Mouse (Mus musculus): ENCODE results near the gene Lins1. TPM values are rescaled to one million over a fixed set of nuclear protein-coding genes. Genes with fewer than 3 reads are reported as not detected.
A peak's percentile ranks its signal among the peaks of the same experiment; 100 is the strongest.

Lins1 gene
- total RNA-seq (2021) = 1 to 10 TPM; 9.0 to 9.2 TPM
- long read RNA-seq, experiment 1, full-length matches to known transcripts = 3 of 5 reads
- long read RNA-seq, experiment 1, partial matches to known transcripts = 0 of 5 reads
- long read RNA-seq, experiment 1, other reads (novel, unspliced or antisense) = 2 of 5 reads
- long read RNA-seq, experiment 2, full-length matches to known transcripts = 6 of 12 reads
- long read RNA-seq, experiment 2, partial matches to known transcripts = 0 of 12 reads
- long read RNA-seq, experiment 2, other reads (novel, unspliced or antisense) = 6 of 12 reads

DNA sequence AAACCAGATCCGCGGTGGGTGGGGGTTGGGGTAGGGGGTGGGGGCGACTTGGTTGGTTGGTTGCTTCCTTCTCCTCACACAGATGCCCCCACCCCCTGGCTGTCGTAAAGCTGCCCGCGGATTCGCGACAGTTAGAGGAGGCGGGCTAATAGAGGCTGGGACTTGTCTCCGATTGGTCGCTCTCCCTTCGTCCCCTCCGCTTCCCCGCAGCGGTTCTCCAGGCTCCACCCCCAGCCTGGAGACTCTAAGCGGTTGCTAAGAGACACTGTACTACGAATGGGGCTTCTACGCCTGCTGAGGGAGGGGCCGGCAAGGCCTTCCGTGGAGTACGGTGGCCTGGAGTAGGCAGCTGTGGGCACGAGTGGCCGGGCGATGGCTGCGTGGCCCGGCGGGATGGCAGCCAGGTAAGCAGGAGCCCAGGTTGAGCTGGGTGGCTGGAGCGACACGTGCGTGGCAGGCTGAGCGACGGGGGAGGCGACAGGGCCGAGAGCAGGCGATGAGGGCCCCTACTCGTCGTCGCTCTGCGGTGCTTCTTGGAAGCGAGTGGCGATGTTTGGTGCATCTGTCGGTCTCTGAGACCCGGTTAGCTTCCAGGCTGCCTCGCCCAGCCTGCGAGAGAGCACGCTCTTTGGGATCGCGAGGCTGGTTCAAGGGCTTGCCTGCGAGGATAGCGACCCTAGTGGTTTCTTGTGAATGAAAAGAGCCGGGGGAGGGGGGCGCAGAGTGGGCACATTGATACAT lies at the start of gene Lins1:
TSS of gene Lins1 (plus strand) at position 270 of the 741 bp plus-strand sequence.
- DNase-seq (ENCODE audit: low spot score in 2 of 2) = peak; percentile 98 to 99
- intact Hi-C loops (cut with DNase I) = no loop called here

DNA sequence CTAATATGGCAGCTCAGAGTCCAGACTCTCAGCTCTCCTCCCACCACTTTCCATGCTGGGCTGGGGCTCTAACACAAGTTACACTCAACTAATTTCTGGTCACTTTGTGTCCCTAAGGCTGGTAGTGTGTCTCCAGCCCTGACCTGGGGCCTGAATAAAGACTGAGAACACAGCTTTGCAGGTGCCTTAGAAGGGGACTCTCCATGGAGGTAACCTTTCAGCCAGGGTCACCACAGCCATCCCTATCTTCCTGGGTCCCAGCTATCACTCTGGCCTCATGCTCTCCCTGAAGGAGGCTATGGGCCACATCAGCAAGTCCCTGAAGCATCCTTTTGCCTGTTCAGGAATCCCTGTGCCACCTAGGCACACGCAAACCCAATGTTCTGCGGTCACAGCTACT lies 44.0 kb upstream of the Lins1 start:
- intact Hi-C loops (cut with DNase I) = no loop called here
- no peak for DNase-seq (ENCODE audit: low spot score in 2 of 2)

DNA sequence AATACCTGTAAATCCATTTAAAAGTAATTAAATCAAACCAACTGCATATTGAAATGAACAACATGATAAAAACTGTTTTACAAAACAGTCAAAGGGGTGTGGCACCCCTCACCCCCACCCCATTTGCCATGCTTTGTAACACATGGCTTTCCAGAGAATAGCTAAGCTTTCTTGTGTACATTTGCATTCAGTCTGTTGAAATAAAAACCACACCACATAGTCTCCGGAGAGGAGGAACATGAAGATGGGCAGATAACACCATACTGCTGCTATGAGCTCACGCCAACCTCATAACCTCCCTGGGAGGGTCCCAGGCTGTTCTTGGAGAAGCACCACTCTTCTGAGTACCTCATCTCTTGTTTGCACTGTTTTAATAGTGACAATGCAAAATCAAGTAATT lies 40.5 kb upstream of the Lins1 start:
- intact Hi-C loops (cut with DNase I) = no loop called here
- DNase-seq (ENCODE audit: low spot score in 2 of 2) = no peak

DNA sequence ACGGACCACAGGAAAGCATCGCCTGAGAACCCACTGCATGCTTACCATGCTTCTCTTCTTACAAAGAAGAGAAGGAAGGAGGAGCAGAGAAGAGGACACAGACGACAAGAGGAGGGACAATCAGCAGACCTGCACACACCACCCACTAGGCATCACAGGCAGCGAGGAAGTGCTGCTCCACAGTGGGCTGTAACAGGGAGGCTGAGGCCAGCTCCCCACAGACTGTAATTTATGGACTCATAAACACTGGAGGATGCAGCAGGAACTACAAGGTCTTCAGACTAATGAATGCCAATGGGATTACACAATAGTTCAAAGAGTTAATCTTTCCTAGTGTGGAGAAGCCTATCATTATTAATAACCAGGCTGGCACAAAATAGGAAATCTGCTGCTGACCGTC lies 38.8 kb upstream of the Lins1 start:
- no peak for DNase-seq (ENCODE audit: low spot score in 2 of 2)
- intact Hi-C loops (cut with DNase I) = no loop called here

DNA sequence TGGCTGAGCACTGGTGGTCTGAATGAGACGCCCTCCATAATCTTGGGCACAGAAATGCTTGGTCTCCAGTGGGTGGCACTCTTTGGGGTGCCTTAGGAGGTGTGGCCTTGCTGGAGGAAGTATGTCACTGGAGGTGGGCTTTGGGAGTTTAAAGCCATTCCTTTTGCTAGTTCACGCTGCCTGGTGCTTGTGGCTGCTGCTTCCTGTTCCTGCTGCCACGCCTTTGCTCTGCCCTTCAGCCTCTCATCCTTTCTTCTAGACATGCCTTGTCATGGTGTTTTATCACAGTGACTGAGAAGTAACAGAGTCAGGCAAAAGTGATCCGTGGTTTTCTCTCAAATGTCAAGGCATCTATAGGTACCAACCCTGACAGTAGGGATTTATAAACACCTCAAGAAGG lies 37.5 kb upstream of the Lins1 start:
- intact Hi-C loops (cut with DNase I) = no loop called here
- no peak for DNase-seq (ENCODE audit: low spot score in 2 of 2)

DNA sequence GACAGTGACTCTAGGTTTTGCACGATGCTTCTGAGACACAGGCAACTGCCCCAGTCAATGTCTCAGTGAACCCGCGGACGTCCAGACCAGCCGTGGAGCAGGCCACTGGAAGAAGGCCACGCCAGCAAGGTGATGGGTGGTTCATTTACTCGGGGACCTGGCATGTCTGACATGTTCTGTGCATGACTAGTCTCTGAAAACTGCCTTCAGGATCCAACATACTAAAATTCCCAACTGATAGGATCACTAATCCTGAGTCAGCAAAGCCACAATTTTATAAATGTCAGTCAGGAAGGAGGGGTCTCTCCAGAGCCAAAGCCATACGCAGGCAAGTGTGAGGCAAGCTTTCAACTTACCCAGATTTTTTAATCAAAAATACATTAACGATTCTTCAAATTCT lies 36.1 kb upstream of the Lins1 start:
- no peak for DNase-seq (ENCODE audit: low spot score in 2 of 2)
- intact Hi-C loops (cut with DNase I) = no loop called here

DNA sequence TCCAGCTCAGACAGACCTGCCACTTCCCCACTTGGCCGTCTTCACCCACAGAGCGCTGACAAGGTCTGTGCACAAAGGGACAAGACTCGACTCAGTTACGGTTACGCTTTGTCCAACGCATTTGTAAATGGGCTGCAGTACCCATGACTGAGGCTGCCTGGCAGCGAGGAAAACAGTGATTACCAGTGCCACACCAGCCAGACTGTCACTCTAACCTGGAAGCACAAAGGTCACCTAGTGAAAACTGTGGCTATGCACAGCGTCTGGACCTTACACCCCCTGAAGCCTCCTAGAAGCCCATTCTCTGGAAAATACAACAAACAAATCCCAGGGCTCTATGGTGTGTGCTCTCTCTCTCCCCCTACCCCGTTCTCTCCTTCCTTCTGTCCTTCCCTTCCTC lies 34.2 kb upstream of the Lins1 start:
- intact Hi-C loops (cut with DNase I) = no loop called here
- DNase-seq (ENCODE audit: low spot score in 2 of 2) = no peak

DNA sequence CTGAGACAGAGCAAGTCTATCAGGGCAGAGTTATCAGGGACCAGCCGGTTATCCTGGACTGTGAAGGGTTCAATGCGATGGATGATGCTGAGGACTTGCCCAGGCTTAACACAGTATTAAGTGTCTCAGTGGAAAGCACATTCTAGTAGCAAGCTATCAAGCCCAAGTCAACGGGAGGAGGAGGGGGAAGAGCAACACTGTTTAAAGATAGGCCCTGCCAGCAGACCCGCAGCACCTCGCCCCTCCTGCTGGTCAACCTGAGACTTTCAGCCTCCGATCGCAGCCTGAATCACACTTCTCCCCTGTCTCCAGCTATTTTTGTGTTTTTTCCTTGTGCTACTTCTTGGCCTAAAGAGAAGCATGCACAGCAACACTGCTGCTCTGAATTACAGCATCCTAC lies 29.4 kb upstream of the Lins1 start:
- DNase-seq (ENCODE audit: low spot score in 2 of 2) = no peak
- intact Hi-C loops (cut with DNase I) = loop anchor here (2.0 to 5.0 kb wide), 4 partner anchors 225 to 558 kb away; no protein-coding TSS in a partner anchor

DNA sequence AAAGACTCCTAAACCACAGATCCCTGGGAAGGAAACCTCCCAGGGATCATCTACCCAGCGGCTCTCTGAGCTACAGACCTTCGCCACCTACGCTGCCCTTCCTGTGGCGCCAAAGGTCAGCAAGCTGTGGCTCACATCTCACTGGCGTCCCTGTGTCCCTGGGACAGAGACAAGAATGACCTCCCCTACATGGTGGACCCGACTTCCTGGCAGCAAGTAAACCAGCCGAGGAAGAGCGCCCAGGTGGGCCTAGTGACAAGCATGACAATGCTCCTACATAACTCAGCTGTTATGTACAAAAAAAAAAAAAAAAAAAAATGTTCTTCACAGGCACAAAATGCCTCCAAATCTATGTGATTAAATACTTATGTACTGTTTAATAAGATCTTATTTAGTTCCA lies 28.7 kb upstream of the Lins1 start:
- no peak for DNase-seq (ENCODE audit: low spot score in 2 of 2)
- intact Hi-C loops (cut with DNase I) = loop anchor here (2.0 to 5.0 kb wide), 4 partner anchors 226 to 559 kb away; no protein-coding TSS in a partner anchor

DNA sequence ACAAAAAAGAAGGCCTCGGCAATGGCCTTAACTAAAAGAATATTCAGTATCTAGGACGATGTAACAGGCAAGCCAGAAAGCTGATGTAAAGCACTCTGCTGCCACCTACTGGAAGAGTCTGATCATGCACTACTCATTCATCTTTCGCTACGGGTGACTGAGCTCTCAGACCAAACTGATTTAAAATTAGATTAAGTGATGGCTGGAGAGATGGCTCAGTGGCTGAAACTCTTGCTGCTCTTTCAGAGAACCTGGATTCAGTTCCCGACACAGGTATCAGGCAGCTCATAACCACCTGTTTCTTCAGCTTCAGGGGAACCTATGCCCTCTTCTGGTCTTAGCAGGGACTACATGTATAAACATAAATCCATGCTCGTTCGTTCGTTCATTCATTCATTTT lies 28.1 kb upstream of the Lins1 start:
- intact Hi-C loops (cut with DNase I) = loop anchor here (2.0 to 5.0 kb wide), 4 partner anchors 227 to 559 kb away; no protein-coding TSS in a partner anchor
- peak; percentile 87 to 89 for DNase-seq (ENCODE audit: low spot score in 2 of 2)

DNA sequence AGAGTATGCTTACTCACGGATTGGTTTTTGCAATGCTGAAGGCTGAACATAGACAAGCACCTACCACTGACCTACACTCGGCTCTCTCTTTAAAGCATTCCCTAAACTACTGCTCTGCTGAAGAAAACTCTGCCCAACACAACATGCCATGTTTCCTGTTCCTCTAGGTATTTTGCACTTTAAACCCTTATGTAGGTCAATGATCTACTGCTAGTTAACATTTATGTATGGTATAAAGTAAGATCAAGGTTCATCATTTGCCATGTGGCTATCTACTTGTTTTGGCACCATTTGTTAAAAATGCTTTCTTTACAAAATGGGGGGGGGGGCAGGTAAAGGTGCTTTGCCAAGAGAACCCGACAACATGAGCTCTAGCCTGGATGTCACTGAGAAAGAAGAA lies 26.1 kb upstream of the Lins1 start:
- intact Hi-C loops (cut with DNase I) = loop anchor here (5.0 kb wide), 1 partner anchor 561 kb away; no protein-coding TSS in a partner anchor
- DNase-seq (ENCODE audit: low spot score in 2 of 2) = no peak

DNA sequence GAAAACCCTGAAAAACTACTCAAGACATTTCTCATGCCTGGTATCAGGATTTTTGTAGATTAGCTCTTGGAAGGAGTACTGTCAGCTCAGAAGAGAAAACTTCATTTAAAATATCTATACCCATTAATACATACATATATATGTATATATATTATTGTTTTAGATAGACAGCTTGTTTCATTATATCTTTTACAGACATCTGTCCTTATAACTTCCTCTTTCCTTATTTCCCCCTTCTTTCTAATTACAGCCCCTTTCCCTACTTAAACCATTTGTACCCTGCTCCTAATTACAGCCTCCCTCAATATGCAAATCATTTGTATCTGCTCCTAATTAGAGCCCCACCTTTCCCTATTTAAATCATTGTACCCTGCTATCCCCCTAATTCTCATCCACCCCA lies 22.6 kb upstream of the Lins1 start:
- intact Hi-C loops (cut with DNase I) = no loop called here
- DNase-seq (ENCODE audit: low spot score in 2 of 2) = no peak

DNA sequence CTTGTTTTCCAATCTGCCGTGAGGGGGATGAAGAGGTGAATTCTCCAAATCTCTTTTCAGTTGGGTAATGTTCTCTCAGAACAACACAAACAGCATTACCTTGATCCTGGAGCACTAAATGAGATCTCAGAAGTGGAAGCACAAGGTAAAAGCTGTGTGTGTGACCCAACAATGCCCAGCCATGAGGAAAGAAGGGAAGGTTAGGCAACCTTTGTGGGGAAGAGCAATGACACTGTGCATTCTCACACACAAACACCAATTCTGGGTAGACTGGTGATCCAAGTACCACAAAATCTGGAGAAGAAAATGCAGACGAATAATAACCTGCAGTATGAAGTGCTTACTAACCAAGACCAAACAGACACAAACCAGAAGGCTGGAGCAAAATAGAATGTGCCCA lies 13.9 kb upstream of the Lins1 start:
- no peak for DNase-seq (ENCODE audit: low spot score in 2 of 2)
- intact Hi-C loops (cut with DNase I) = no loop called here

DNA sequence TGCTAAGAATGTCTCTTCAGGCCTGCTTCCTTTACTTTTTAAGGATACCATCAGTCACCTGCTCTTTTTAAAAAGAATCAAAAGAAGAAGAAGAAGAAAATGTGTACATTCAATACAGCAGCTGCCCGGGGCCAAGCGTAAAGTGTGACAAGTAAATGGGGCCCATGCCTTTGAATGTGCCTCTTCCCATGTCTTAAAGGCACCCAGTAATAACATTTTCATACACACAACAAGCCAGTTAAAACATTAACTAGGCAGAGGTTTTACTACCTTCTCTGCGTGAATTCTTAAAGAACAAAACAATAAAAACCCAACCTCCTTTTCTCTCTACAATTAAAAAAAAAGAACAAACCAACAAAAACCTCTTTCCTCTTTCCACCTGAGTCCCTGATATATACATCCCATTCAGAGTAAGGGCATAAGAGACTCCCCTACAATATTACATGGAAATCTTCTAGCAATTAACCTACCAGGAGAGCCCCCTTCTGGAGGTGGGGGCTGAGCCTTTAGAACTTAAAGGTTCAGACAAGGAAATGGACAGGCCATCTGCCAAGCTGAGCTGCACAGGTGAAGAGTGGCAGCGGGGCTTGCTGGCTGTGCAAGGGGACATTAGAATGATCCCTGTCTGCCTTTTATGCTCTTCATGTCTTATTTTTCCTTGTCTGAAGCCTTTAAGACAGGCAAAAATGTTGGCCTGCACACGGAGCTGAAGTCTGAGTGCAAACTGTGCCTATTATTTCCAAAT lies 7.4 kb upstream of the Lins1 start:
- intact Hi-C loops (cut with DNase I) = no loop called here
- DNase-seq (ENCODE audit: low spot score in 2 of 2) = no peak

DNA sequence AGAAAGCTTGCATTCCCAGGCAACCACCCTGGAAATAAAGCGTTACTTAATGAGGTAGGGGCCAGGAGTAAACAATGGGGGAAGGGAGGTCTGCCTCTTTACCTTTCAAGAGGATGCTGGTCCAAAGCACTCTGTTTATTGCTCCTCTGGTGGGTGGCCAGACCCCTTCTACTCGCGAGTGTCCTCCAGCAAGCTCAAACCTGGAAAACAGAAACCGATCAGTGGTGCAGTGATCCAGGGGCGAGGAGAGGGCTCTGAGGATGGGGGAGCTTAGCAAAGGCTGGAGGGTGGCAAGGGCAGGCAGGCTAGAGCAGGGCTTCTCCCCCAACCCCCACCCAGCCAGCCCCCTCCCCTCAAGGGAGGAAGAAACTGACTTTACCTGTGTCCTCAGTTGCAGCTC lies 968 bp upstream of the Lins1 start:
- DNase-seq (ENCODE audit: low spot score in 2 of 2) = no peak
- intact Hi-C loops (cut with DNase I) = no loop called here

DNA sequence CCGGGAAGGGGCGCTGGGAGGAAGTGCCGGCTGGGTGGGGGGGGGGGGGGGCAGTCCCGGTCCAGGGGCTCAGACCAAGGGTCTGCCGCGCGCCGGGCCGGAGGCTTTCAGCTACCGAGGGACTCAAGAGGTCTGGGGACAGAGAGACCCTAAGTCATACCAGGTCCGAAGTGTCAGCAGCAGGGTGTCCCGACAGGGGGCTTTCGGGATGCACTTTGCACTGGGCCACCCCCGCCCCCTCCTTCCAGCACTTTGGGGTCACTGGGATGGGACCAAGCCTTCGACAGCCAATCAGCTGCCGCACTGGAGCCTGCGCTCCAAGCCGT lies 432 bp upstream of the Lins1 start, which contains the start of gene Asb7:
TSS of gene Asb7 (minus strand) at position 303 of the 326 bp plus-strand sequence.
- intact Hi-C loops (cut with DNase I) = no loop called here
- DNase-seq (ENCODE audit: low spot score in 2 of 2) = no peak

DNA sequence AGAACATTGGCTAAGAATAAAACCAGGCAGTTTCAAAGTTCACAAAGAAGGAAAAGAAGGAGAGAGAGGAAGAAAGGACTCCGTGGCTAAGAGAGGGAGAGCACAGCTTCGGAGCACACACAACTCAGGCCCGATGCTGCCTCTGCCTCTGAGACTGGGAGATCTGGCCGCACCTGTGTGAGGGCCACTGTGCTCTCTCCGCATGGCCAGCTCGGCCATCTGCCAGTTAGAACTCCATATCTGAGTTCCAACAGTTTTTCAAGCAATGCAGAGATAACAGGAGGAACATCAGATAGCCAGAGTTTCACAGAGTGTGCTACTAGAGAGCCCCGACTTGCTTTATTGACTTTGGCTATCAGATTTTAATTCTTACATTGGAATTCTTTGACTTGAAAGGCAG lies 4.8 kb downstream of the Lins1 start:
- intact Hi-C loops (cut with DNase I) = no loop called here
- DNase-seq (ENCODE audit: low spot score in 2 of 2) = no peak

DNA sequence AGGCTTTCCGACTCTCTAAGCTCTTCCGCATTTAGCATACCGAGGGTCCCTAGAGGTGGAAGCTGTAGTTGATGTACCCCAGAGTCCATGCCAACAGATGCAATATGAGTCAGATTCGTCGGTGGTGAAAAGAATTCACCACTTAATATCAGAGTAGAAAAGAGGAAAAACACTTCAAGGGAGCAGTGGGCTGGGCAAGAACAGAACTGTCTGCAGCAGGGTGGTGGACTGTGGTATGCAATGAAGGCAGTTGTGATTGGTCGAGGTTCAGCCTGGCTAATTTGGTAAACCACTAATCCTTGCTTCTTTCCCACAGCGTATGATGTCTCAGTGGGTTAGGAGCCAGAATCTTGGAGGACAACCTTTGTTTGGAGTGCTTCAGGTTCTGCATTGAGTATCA lies 13.0 kb downstream of the Lins1 start:
- intact Hi-C loops (cut with DNase I) = loop anchor here (10.0 kb wide), 1 partner anchor 932 kb away; no protein-coding TSS in a partner anchor
- no peak for DNase-seq (ENCODE audit: low spot score in 2 of 2)

DNA sequence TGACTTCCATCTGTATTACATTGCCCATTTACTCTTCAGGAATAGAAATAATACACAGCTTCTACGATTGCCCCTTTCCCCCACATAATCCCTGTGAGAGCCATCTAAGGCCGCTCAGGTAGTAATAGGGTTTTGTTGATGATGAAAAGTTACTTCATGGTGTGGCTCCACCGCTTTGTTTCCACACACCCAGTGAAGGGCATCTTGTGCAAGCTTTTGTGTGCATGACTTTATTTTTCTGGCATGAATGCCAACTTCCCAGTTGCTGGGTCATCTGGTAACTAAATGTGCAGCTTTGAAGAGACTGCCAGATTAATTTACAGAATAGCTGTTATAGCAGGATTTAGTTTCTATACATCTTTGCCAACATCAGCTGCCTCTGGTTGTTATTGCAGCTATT lies 14.9 kb downstream of the Lins1 start:
- no peak for DNase-seq (ENCODE audit: low spot score in 2 of 2)
- intact Hi-C loops (cut with DNase I) = loop anchor here (10.0 kb wide), 1 partner anchor 930 kb away; no protein-coding TSS in a partner anchor

DNA sequence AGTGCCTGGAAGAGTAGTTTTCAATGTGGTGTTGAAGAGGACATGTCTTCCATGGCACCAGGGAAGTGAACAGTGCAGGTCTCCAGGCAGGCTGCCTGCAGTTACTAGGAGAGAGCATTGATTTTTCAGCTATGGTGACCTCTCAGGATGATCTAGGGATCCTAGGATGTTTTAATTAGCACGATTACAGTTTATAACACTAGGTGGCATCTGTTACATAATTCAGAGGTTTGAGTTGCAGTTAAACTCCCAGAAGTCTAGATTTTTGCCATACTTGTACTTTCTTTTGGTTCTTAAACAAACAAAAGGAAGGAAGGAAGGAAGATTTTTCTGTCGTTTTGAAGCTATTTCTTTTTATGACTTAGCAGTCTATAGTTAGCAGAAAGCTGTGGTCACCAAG lies 21.5 kb downstream of the Lins1 start:
- intact Hi-C loops (cut with DNase I) = loop anchor here (2.0 to 10.0 kb wide), 2 partner anchors 128 to 494 kb away; partner anchors contain the start of gene Adamts17
- peak in 1 of 2 experiments; percentile 15 for DNase-seq (ENCODE audit: low spot score in 2 of 2)

Measured in left cerebral cortex, postnatal 14 days (tissue).